Mouse (Mus musculus): ENCODE measurements around the gene Bsn.

DNA sequence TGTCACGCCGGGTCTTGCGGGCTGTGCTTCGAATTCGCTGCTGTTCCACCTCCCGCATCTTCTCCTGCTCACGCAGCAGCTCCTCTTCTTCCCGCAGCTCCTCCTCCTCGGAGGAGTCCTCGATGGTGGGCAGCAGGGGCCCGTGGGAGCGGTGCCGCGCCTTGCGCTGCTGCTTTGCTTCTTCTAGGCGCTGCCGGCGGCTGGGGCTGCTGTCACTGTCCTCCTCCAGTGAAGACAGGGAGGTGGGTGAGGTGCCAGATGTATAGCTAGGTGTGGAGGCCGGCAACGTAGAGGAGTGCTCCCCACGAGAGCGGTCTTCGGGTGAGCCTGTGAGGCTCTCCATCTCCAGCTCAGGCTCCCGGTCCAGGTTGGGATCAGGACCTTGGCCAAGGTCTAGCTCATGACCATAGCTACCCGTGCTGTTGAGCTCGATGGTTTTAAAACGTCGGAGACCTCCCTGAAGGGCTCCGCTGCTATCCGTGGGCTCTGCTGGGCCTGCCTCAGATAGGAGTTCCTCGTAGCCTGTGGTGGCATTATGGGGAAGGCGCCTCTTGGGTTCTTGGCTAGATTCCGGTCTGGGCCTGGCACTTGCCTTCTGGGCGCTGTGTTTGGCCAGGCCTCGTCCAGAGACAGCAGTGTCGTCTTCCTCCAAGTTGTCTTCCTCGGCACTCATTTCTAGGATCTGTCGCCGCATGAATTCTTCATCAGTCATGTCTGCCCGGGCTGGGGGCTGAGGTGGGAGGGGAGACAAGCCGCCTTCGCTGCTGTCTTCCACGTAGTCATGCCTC lies 74.7 kb downstream of the Bsn start:
- no peak for TF ChIP-seq E2F4 (IDR thresholded peaks at IDR 0.05; ENCODE audit: insufficient read depth)
- no peak for TF ChIP-seq POLR2A (IDR thresholded peaks at IDR 0.05; ENCODE audit: insufficient read length, low read depth)
- no peak for TF ChIP-seq MAX (IDR thresholded peaks at IDR 0.05; ENCODE audit: low read depth)
- no peak for TF ChIP-seq REST (IDR thresholded peaks at IDR 0.05; ENCODE audit: insufficient read depth, insufficient read length)
- no peak for TF ChIP-seq TCF12 (IDR thresholded peaks at IDR 0.05; ENCODE audit: insufficient read depth, poor library complexity, severe bottlenecking)
- TF ChIP-seq USF1 (IDR thresholded peaks at IDR 0.05; ENCODE audit: low read depth), result no peak
- TF ChIP-seq MYOD1 (IDR thresholded peaks at IDR 0.05; ENCODE audit: control insufficient read depth in 1 of 3, insufficient read length in 2 of 3, low read depth in 2 of 3), result no peak
- no peak for TF ChIP-seq POLR2AphosphoS2 (IDR thresholded peaks at IDR 0.05; ENCODE audit: insufficient read length, low read depth)
- no peak for TF ChIP-seq MYOG (IDR thresholded peaks at IDR 0.05; ENCODE audit: control insufficient read depth in 1 of 3, insufficient read depth in 1 of 3, insufficient read length in 2 of 3, low read depth in 2 of 3)
